Mouse (Mus musculus): ENCODE data around the gene Basp1. TPM values are rescaled to one million over a fixed set of nuclear protein-coding genes. Genes with fewer than 3 reads are reported as not detected.

Gene Basp1
- total and polyA plus RNA-seq, 2 experiments, result 0.61 to 1.5 TPM

DNA sequence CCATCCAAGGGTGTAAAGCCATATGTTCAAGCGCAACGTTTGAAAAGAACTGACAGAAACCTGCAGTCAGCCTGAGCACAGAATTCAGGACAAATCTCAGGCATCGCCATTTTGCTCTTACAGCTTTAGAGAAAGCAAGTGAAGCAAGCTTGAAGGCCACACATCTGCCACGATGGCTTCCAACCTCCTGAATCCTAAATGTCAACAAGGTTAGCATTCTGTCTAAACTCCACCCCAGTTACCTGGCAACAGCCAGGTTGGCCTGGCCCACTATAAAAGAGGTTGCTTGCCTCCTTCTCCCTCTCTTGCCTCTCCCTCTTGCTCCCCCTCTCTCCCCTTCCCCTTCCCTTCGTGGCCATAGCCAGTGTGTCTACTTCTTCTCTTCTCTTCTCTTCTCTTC is 33.5 kb downstream of the Basp1 start:
- TF ChIP-seq CTCF (IDR thresholded peaks at IDR 0.05; ENCODE audit: low read depth, low read length) (no peak), POLR2A (IDR thresholded peaks at IDR 0.05; ENCODE audit: extremely low read depth, insufficient read depth, low read length) (no peak)
- no peaks in the 10 kb centered on the region for H3K79me2 ChIP-seq (ENCODE audit: control insufficient read depth, insufficient read depth, low read length)
- H3K27me3 ChIP-seq (ENCODE audit: control insufficient read depth, insufficient read depth, low read length), result no peaks in the 10 kb centered on the region
- DNase-seq (ENCODE audit: extremely low read depth, low read depth, low spot score), result no peak
- no peak overlapping the region for H3K27ac ChIP-seq (replicated peaks; ENCODE audit: insufficient read depth, low read depth, low read length)
- H3K4me1 ChIP-seq (ENCODE audit: control insufficient read depth, insufficient read depth, low read length), result no peaks in the 10 kb centered on the region
- WGBS, result 66% methylated on average over 5 of the region's 5 CpGs
- H3K4me3 ChIP-seq (ENCODE audit: insufficient read depth, low read depth, low read length), result no peak overlapping the region
- no peak overlapping the region for H3K9ac ChIP-seq (ENCODE audit: low read depth, low read length)
- no peaks in the 10 kb centered on the region for H3K36me3 ChIP-seq (ENCODE audit: control insufficient read depth, insufficient read depth, low read length)

DNA sequence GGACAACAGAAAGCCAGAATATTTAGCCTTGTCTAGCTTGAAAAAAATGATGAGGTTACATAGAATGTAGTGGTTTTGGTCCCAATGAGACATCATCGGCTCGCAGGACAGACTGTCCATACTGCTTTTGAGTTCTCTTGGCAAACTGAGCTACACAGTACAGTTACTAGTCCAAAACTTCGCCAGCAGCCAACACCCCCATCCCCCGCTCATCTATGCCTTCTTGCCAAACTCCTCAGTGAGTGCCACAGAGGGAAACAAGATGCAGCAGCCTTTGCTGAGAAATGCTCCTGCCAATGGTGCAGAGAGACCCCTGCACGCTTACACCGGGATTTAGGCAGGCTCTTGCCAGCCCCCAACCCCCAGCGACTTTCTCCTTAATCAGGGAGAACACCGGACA is 34.9 kb downstream of the Basp1 start:
- TF ChIP-seq POLR2A (IDR thresholded peaks at IDR 0.05; ENCODE audit: extremely low read depth, insufficient read depth, low read length) (no peak), CTCF (IDR thresholded peaks at IDR 0.05; ENCODE audit: low read depth, low read length) (no peak)
- Histone ChIP-seq H3K36me3 (ENCODE audit: control insufficient read depth, insufficient read depth, low read length) (no peaks in the 10 kb centered on the region), H3K27ac (replicated peaks; ENCODE audit: insufficient read depth, low read depth, low read length) (no peak overlapping the region), H3K4me1 (ENCODE audit: control insufficient read depth, insufficient read depth, low read length) (no peaks in the 10 kb centered on the region), H3K4me3 (ENCODE audit: insufficient read depth, low read depth, low read length) (no peak overlapping the region), H3K79me2 (ENCODE audit: control insufficient read depth, insufficient read depth, low read length) (no peaks in the 10 kb centered on the region), H3K27me3 (ENCODE audit: control insufficient read depth, insufficient read depth, low read length) (no peaks in the 10 kb centered on the region), H3K9ac (ENCODE audit: low read depth, low read length) (no peak overlapping the region)
- WGBS, result 88% methylated on average over 8 of the region's 8 CpGs
- no peak for DNase-seq (ENCODE audit: extremely low read depth, low read depth, low spot score)

- Histone ChIP-seq H3K4me1 (ENCODE audit: control insufficient read depth, insufficient read depth, low read length) (no peaks in the 10 kb centered on the region), H3K4me3 (ENCODE audit: insufficient read depth, low read depth, low read length) (no peak overlapping the region), H3K36me3 (ENCODE audit: control insufficient read depth, insufficient read depth, low read length) (no peaks in the 10 kb centered on the region), H3K79me2 (ENCODE audit: control insufficient read depth, insufficient read depth, low read length) (no peaks in the 10 kb centered on the region), H3K27me3 (ENCODE audit: control insufficient read depth, insufficient read depth, low read length) (no peaks in the 10 kb centered on the region), H3K9ac (ENCODE audit: low read depth, low read length) (no peak overlapping the region), H3K27ac (replicated peaks; ENCODE audit: insufficient read depth, low read depth, low read length) (no peak overlapping the region)
- WGBS, result 83% methylated on average over 3 of the region's 3 CpGs
- DNase-seq (ENCODE audit: extremely low read depth, low read depth, low spot score), result no peak
- no peak for TF ChIP-seq POLR2A (IDR thresholded peaks at IDR 0.05; ENCODE audit: extremely low read depth, insufficient read depth, low read length)
- TF ChIP-seq CTCF (IDR thresholded peaks at IDR 0.05; ENCODE audit: low read depth, low read length), result no peak
Measured at GRCm38 (mm10) chr15:25376914-25377313, 36.6 kb downstream of the Basp1 start.

GRCm38 (mm10) chr15:25373486-25373885 is 40.1 kb downstream of the Basp1 start:
- H3K27me3 ChIP-seq (ENCODE audit: control insufficient read depth, insufficient read depth, low read length), result no peaks in the 10 kb centered on the region
- no peak for DNase-seq (ENCODE audit: extremely low read depth, low read depth, low spot score)
- H3K9ac ChIP-seq (ENCODE audit: low read depth, low read length), result no peak overlapping the region
- no peak overlapping the region for H3K4me3 ChIP-seq (ENCODE audit: insufficient read depth, low read depth, low read length)
- H3K36me3 ChIP-seq (ENCODE audit: control insufficient read depth, insufficient read depth, low read length), result no peaks in the 10 kb centered on the region
- 81% methylated on average over 3 of the region's 3 CpGs for WGBS
- H3K27ac ChIP-seq (replicated peaks; ENCODE audit: insufficient read depth, low read depth, low read length), result no peak overlapping the region
- TF ChIP-seq CTCF (IDR thresholded peaks at IDR 0.05; ENCODE audit: low read depth, low read length) (no peak), POLR2A (IDR thresholded peaks at IDR 0.05; ENCODE audit: extremely low read depth, insufficient read depth, low read length) (no peak)
- no peaks in the 10 kb centered on the region for H3K79me2 ChIP-seq (ENCODE audit: control insufficient read depth, insufficient read depth, low read length)
- H3K4me1 ChIP-seq (ENCODE audit: control insufficient read depth, insufficient read depth, low read length), result no peaks in the 10 kb centered on the region

DNA sequence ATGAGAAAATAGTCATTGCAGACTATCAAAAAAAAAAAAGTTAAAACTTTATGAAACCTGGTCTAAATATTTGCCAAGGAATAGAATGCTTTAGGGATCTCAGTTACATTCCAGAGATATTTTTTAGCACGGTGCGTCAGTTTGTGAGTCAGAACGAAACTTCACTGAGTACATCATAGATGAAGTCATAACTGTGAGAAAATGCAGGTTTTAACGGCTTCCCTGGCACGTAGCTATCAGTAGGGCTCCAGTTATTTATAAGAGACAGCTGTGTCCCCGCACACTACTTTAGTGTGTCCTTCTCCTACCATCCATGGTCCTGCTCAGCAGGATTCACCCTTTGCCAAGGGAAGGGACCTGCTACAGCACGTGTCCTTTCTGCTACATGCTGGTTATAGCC is 44.0 kb downstream of the Basp1 start:
- 84% methylated on average over 7 of the region's 7 CpGs for WGBS
- Histone ChIP-seq H3K27ac (replicated peaks; ENCODE audit: insufficient read depth, low read depth, low read length) (no peak overlapping the region), H3K4me3 (ENCODE audit: insufficient read depth, low read depth, low read length) (no peak overlapping the region)

DNA sequence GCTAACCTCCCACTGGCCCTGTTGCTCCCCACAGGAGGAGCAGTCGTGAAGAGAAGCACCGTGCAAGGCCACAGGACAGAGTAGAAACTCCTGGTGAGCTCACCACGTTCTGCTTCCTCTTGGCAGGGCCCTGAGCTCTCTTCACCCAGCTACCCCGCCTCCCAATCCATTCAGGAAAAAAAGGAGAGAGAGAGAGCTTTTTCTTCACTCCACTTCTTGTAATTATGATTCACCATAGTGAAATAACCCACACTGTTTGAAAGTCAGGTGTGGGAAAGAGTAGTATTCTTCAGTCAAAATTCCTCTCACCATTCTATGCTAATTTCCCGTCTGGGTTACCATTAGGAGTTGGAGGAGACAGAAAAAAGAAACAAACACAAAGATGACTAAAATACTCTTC is 48.1 kb downstream of the Basp1 start:
- DNase-seq (ENCODE audit: extremely low read depth, low read depth, low spot score), result no peak
- Histone ChIP-seq H3K79me2 (ENCODE audit: control insufficient read depth, insufficient read depth, low read length) (no peaks in the 10 kb centered on the region), H3K4me1 (ENCODE audit: control insufficient read depth, insufficient read depth, low read length) (no peaks in the 10 kb centered on the region), H3K36me3 (ENCODE audit: control insufficient read depth, insufficient read depth, low read length) (no peaks in the 10 kb centered on the region), H3K9ac (ENCODE audit: low read depth, low read length) (no peak overlapping the region), H3K27me3 (ENCODE audit: control insufficient read depth, insufficient read depth, low read length) (peaks cover 9% of the 10 kb centered on the region), H3K27ac (replicated peaks; ENCODE audit: insufficient read depth, low read depth, low read length) (no peak overlapping the region), H3K4me3 (ENCODE audit: insufficient read depth, low read depth, low read length) (no peak overlapping the region)
- no peak for TF ChIP-seq POLR2A (IDR thresholded peaks at IDR 0.05; ENCODE audit: extremely low read depth, insufficient read depth, low read length)
- TF ChIP-seq CTCF (IDR thresholded peaks at IDR 0.05; ENCODE audit: low read depth, low read length), result no peak
- WGBS, result 56% methylated on average over 5 of the region's 5 CpGs

More for the DNA sequence above, 44.0 kb downstream of the Basp1 start:
- H3K36me3 ChIP-seq (ENCODE audit: control insufficient read depth, insufficient read depth, low read length), result no peaks in the 10 kb centered on the region
- H3K4me1 ChIP-seq (ENCODE audit: control insufficient read depth, insufficient read depth, low read length), result no peaks in the 10 kb centered on the region
- peaks cover 4% of the 10 kb centered on the region for H3K27me3 ChIP-seq (ENCODE audit: control insufficient read depth, insufficient read depth, low read length)
- no peak for DNase-seq (ENCODE audit: extremely low read depth, low read depth, low spot score)
- no peak for TF ChIP-seq CTCF (IDR thresholded peaks at IDR 0.05; ENCODE audit: low read depth, low read length)
- no peak for TF ChIP-seq POLR2A (IDR thresholded peaks at IDR 0.05; ENCODE audit: extremely low read depth, insufficient read depth, low read length)
- no peak overlapping the region for H3K9ac ChIP-seq (ENCODE audit: low read depth, low read length)
- H3K79me2 ChIP-seq (ENCODE audit: control insufficient read depth, insufficient read depth, low read length), result no peaks in the 10 kb centered on the region

Measured in liver, adult 2 months (tissue).